Mouse (Mus musculus) lung, adult 2 months (tissue): ENCODE data around the gene Cfap97d2.

Experiments used
- CTCF ChIP-seq: fragments of 200-500 bp; IDR thresholded peaks from 2 replicates; pipeline ENCODE4 v1.5.1; 2011; ENCODE audit warnings: mild to moderate bottlenecking, low read length, control low read depth; ENCODE audit not compliant: insufficient read depth
- POLR2A ChIP-seq: fragments of 200-500 bp; IDR thresholded peaks from 2 replicates; pipeline ENCODE4 v1.6.1; 2011; ENCODE audit warnings: low read depth, mild to moderate bottlenecking, control low read depth, low read length, borderline replicate concordance; ENCODE audit errors: extremely low read depth

- TF ChIP-seq POLR2A = no peak
- TF ChIP-seq CTCF = no peak
Measured at GRCm38 (mm10) chr8:13694735-13695134, 11.0 kb upstream of the Cfap97d2 start.
